Comparison of ENCODE assay signal across 8 mouse cellular contexts in genomic region chr11:70020022-70020631, GRCm38 (mm10). TPM values are rescaled to one million over a fixed set of nuclear protein-coding genes. Genes with fewer than 3 reads are reported as not detected.
DNase-seq lines count a peak whose midpoint lies in the region; ATAC-seq lines count a peak whose summit lies in the region.

No protein-coding gene starts in this region.

- H3K4me2 ChIP-seq in intestine, embryonic 16.5 days (ENCODE audit: low read depth, low read length), result peak overlapping the region; percentile 70
- H3K4me2 ChIP-seq in neural tube, embryonic 12.5 days (replicated peaks), result peak overlapping the region; percentile 95

- H3K9me3 ChIP-seq in intestine, embryonic 16.5 days (ENCODE audit: control insufficient read depth, low read length), result no peaks in the 10 kb centered on the region
- H3K9me3 ChIP-seq in neural tube, embryonic 12.5 days, result no peaks in the 10 kb centered on the region

- peak overlapping the region; percentile 61 for H3K4me3 ChIP-seq in intestine, embryonic 16.5 days (ENCODE audit: low read length)
- peak overlapping the region; percentile 65 for H3K4me3 ChIP-seq in neural tube, embryonic 12.5 days

- peak; percentile 56 to 62 for DNase-seq in cerebellum, postnatal 10 days
- no peak for DNase-seq in cerebellum, adult 8-10 months
- peak; percentile 60 for DNase-seq in right cerebral cortex, postnatal 14 days
- DNase-seq in right cerebral cortex, adult 18-20 months, result no peak
- no peak for DNase-seq in c-Kit-positive CD71-positive TER-119-positive erythroid progenitor cells, embryonic 14.5 days (ENCODE audit: low spot score)
- DNase-seq in spleen, postnatal 10 days (ENCODE audit: low spot score in 2 of 2), result no peak

- H3K27me3 ChIP-seq in intestine, embryonic 16.5 days (replicated peaks; ENCODE audit: control insufficient read depth, insufficient read depth, low read length), result 0 out of 2 replicates have a peak, but pooled peaks cover 2% of the 10 kb centered on the region
- H3K27me3 ChIP-seq in neural tube, embryonic 12.5 days (replicated peaks), result no peaks in the 10 kb centered on the region

- WGBS in intestine, embryonic 16.5 days, result 24% methylated on average over 8 of the region's 8 CpGs
- 31% methylated on average over 8 of the region's 8 CpGs for WGBS in neural tube, embryonic 12.5 days

- no peak for ATAC-seq in intestine, embryonic 16.5 days
- no peak for ATAC-seq in neural tube, embryonic 12.5 days (ENCODE audit: low FRiP score, low read depth)

- peak overlapping the region; percentile 3; the same call in 1 of the 2 replicates for H3K9ac ChIP-seq in intestine, embryonic 16.5 days (ENCODE audit: low read depth, low read length)
- H3K9ac ChIP-seq in neural tube, embryonic 12.5 days, result peak overlapping the region; percentile 88; the same call in 1 of the 2 replicates

- peak overlapping the region; percentile 45 for H3K27ac ChIP-seq in intestine, embryonic 16.5 days (ENCODE audit: low read length)
- H3K27ac ChIP-seq in neural tube, embryonic 12.5 days, result peak overlapping the region; percentile 66

- H3K36me3 ChIP-seq in intestine, embryonic 16.5 days (ENCODE audit: control insufficient read depth, insufficient read depth, low read length), result no peaks in the 10 kb centered on the region
- H3K36me3 ChIP-seq in neural tube, embryonic 12.5 days, result no peaks in the 10 kb centered on the region

- peaks cover 33% of the 10 kb centered on the region for H3K4me1 ChIP-seq in intestine, embryonic 16.5 days (ENCODE audit: control insufficient read depth, insufficient read depth, low read length)
- H3K4me1 ChIP-seq in neural tube, embryonic 12.5 days, result peaks cover 62% of the 10 kb centered on the region

RNA-seq across cellular contexts. Expression of gene Dlg4, which starts 3.4 kb away (rescaled TPM):
- polyA plus RNA-seq in intestine, embryonic 16.5 days (2015; fragmentation: Nextera tagmentation; extraction: Ambion mirVana), result 5.1 and 6.1 TPM in 2 replicates
- 23.6 and 25.5 TPM in 2 replicates for polyA plus RNA-seq in neural tube, embryonic 12.5 days (2016; fragmentation: Nextera tagmentation; extraction: Ambion mirVana)

RNA-seq across cellular contexts. Expression of gene Acadvl, which starts 4.9 kb away (rescaled TPM):
- 172 and 189 TPM in 2 replicates for polyA plus RNA-seq in intestine, embryonic 16.5 days (2015; fragmentation: Nextera tagmentation; extraction: Ambion mirVana)
- 59.1 and 63.7 TPM in 2 replicates for polyA plus RNA-seq in neural tube, embryonic 12.5 days (2016; fragmentation: Nextera tagmentation; extraction: Ambion mirVana)

RNA-seq across cellular contexts. Expression of gene Dvl2, which starts 19.7 kb away (rescaled TPM):
- 23.8 and 26.0 TPM in 2 replicates for polyA plus RNA-seq in intestine, embryonic 16.5 days (2015; fragmentation: Nextera tagmentation; extraction: Ambion mirVana)
- 39.0 and 40.7 TPM in 2 replicates for polyA plus RNA-seq in neural tube, embryonic 12.5 days (2016; fragmentation: Nextera tagmentation; extraction: Ambion mirVana)

RNA-seq across cellular contexts. Expression of gene Phf23, which starts 24.6 kb away (rescaled TPM):
- polyA plus RNA-seq in intestine, embryonic 16.5 days (2015; fragmentation: Nextera tagmentation; extraction: Ambion mirVana), result 49.7 and 53.1 TPM in 2 replicates
- polyA plus RNA-seq in neural tube, embryonic 12.5 days (2016; fragmentation: Nextera tagmentation; extraction: Ambion mirVana), result 89.4 and 92.5 TPM in 2 replicates

RNA-seq across cellular contexts. Expression of gene Gabarap, which starts 29.2 kb away (rescaled TPM):
- polyA plus RNA-seq in intestine, embryonic 16.5 days (2015; fragmentation: Nextera tagmentation; extraction: Ambion mirVana), result 639 and 679 TPM in 2 replicates
- polyA plus RNA-seq in neural tube, embryonic 12.5 days (2016; fragmentation: Nextera tagmentation; extraction: Ambion mirVana), result 577 and 592 TPM in 2 replicates

Comparison
In these comparisons a context has a peak if more than half of its experiments do, and no peak if none do; other contexts are left out.
1. DNase-seq: peak in cerebellum, postnatal 10 days (2 of 2) and right cerebral cortex, postnatal 14 days (single experiment); none in cerebellum, adult 8-10 months (single experiment), right cerebral cortex, adult 18-20 months (single experiment), c-Kit-positive CD71-positive TER-119-positive erythroid progenitor cells, embryonic 14.5 days (single experiment) and spleen, postnatal 10 days (0 of 2).